ENCODE assay signal across 33 mouse cellular contexts in the genomic region with DNA sequence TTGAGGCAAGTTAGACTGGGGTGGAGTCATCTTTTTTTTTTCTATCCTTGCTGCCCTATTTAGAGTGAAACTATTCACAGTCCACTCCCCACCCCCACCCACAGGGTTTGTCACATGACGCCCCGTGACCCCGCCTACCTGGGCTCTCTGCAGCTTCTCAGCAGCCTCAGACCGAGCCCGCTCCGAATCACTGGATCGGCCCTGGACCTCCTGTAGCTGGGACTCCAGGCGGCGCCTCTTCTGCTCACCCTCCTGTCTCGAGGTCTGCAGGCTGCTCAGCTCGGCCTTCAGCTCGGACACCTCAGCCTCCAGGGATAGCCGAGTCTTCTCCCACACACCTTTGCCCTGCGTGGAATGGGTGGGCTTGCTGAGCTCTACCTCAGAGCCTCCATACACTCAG. TPM values are rescaled to one million over a fixed set of nuclear protein-coding genes. Genes with fewer than 3 reads are reported as not detected.
DNase-seq lines count a peak whose midpoint lies in the region; ATAC-seq and TF ChIP-seq lines count a peak whose summit lies in the region.
"Had no signal": no experiment of that assay in that cellular context is flagged by ENCODE, and none has a peak within 500 bp of the region (broad histone marks: within the 10 kb centered on the region; RNA-seq: fewer than 3 reads in every experiment).

No protein-coding gene starts in this region.

- H3K4me2 ChIP-seq in intestine, embryonic 16.5 days (ENCODE audit: low read depth, low read length): no peak overlapping the region
- no peak overlapping the region for H3K4me2 ChIP-seq in intestine, postnatal 0 days (replicated peaks; ENCODE audit: low read depth)
- H3K4me2 ChIP-seq: embryonic facial prominence, embryonic 15.5 days; forebrain, embryonic 12.5 days; heart, embryonic 11.5 days; hindbrain, embryonic 12.5 days; intestine, embryonic 15.5 days; limb, embryonic 12.5 days; liver, embryonic 15.5 days; lung, embryonic 14.5 days; midbrain, embryonic 11.5 days had no signal

- peak; percentile 83 for DNase-seq in cerebellum, adult 11 months
- peak; percentile 88 for DNase-seq in cerebellum, adult 9-10 months
- peak; percentile 87 to 92 for DNase-seq in cerebellum, postnatal 36 days
- no peak for DNase-seq in layer of hippocampus, adult 8-10 months (ENCODE audit: low spot score in 2 of 2)
- no peak for DNase-seq in layer of hippocampus, postnatal 36 days
- DNase-seq in left cerebral cortex, postnatal 10 days (ENCODE audit: extremely low spot score in 1 of 2, low spot score in 2 of 2): no peak
- DNase-seq: adrenal gland, postnatal 14 days; forebrain, postnatal 0 days; gastrocnemius, postnatal 14 days; heart, postnatal 36 days; kidney, postnatal 4 days; lung, embryonic 14.5 days; lung, postnatal 36 days; right cerebral cortex, adult 18-20 months; spleen, adult 18-20 months; thymus, adult 18-20 months; thymus, postnatal 36 days had no signal

- WGBS in intestine, embryonic 16.5 days: 58% methylated on average over 14 of the region's 14 CpGs
- WGBS in intestine, postnatal 0 days: 60% methylated on average over 14 of the region's 14 CpGs

- no peaks in the 10 kb centered on the region for H3K4me1 ChIP-seq in intestine, embryonic 16.5 days (ENCODE audit: control insufficient read depth, insufficient read depth, low read length)
- H3K4me1 ChIP-seq in intestine, postnatal 0 days (replicated peaks; ENCODE audit: control insufficient read depth, insufficient read depth, low read length): no peaks in the 10 kb centered on the region
- H3K4me1 ChIP-seq: embryonic facial prominence, embryonic 15.5 days; intestine, embryonic 15.5 days; limb, embryonic 12.5 days; liver, embryonic 15.5 days had no signal

- no peaks in the 10 kb centered on the region for H3K9me3 ChIP-seq in intestine, embryonic 16.5 days (ENCODE audit: control insufficient read depth, low read length)
- H3K9me3 ChIP-seq in intestine, postnatal 0 days (ENCODE audit: control insufficient read depth): no peaks in the 10 kb centered on the region
- H3K9me3 ChIP-seq: embryonic facial prominence, embryonic 10.5 days; embryonic facial prominence, embryonic 15.5 days; forebrain, embryonic 12.5 days; intestine, embryonic 15.5 days; limb, embryonic 12.5 days; liver, embryonic 15.5 days had no signal

- no peak for TF ChIP-seq CTCF in intestine, postnatal 0 days (IDR thresholded peaks at IDR 0.05; ENCODE audit: low read depth)

- no peaks in the 10 kb centered on the region for H3K27me3 ChIP-seq in intestine, embryonic 16.5 days (replicated peaks; ENCODE audit: control insufficient read depth, insufficient read depth, low read length)
- H3K27me3 ChIP-seq in intestine, postnatal 0 days (replicated peaks; ENCODE audit: control insufficient read depth, insufficient read depth, low read length): no peaks in the 10 kb centered on the region
- H3K27me3 ChIP-seq: embryonic facial prominence, embryonic 15.5 days; intestine, embryonic 15.5 days; liver, embryonic 15.5 days had no signal

- intact Hi-C loops in left cerebral cortex, postnatal 10 days (cut with DNase I): no loop called here

- H3K9ac ChIP-seq in intestine, embryonic 16.5 days (ENCODE audit: low read depth, low read length): no peak overlapping the region
- H3K9ac ChIP-seq in intestine, postnatal 0 days (ENCODE audit: low read depth, low read length): no peak overlapping the region
- H3K9ac ChIP-seq: embryonic facial prominence, embryonic 15.5 days; forebrain, embryonic 12.5 days; forebrain, postnatal 0 days; hindbrain, embryonic 12.5 days; intestine, embryonic 15.5 days; limb, embryonic 12.5 days; liver, embryonic 15.5 days; lung, embryonic 14.5 days had no signal

- peaks cover 22% of the 10 kb centered on the region for H3K36me3 ChIP-seq in intestine, embryonic 16.5 days (ENCODE audit: control insufficient read depth, insufficient read depth, low read length)
- H3K36me3 ChIP-seq in intestine, postnatal 0 days (ENCODE audit: control insufficient read depth, insufficient read depth): peaks cover 86% of the 10 kb centered on the region
- H3K36me3 ChIP-seq: embryonic facial prominence, embryonic 10.5 days; embryonic facial prominence, embryonic 15.5 days; forebrain, embryonic 12.5 days; hindbrain, embryonic 12.5 days; intestine, embryonic 15.5 days; limb, embryonic 12.5 days; liver, embryonic 15.5 days had no signal

- H3K27ac ChIP-seq in intestine, embryonic 16.5 days (ENCODE audit: low read length): no peak overlapping the region
- H3K27ac ChIP-seq in intestine, postnatal 0 days (ENCODE audit: low read depth, low read length): no peak overlapping the region
- H3K27ac ChIP-seq: embryonic facial prominence, embryonic 10.5 days; embryonic facial prominence, embryonic 15.5 days; forebrain, embryonic 12.5 days; hindbrain, embryonic 12.5 days; hindbrain, postnatal 0 days; intestine, embryonic 15.5 days; limb, embryonic 12.5 days; liver, embryonic 15.5 days had no signal

- no peak overlapping the region for H3K4me3 ChIP-seq in intestine, embryonic 16.5 days (ENCODE audit: low read length)
- no peak overlapping the region for H3K4me3 ChIP-seq in intestine, postnatal 0 days (ENCODE audit: low read depth, low read length)
- H3K4me3 ChIP-seq: embryonic facial prominence, embryonic 10.5 days; embryonic facial prominence, embryonic 15.5 days; forebrain, embryonic 12.5 days; hindbrain, embryonic 12.5 days; intestine, embryonic 15.5 days; limb, embryonic 12.5 days; liver, embryonic 15.5 days had no signal

- 0 out of 2 replicates have a peak, but pooled peaks have one; percentile 17 for ATAC-seq in intestine, embryonic 16.5 days
- no peak for ATAC-seq in intestine, postnatal 0 days
- ATAC-seq: forebrain, postnatal 0 days; hindbrain, postnatal 0 days; intestine, embryonic 15.5 days; midbrain, embryonic 16.5 days had no signal

RNA-seq across cellular contexts. Expression of gene Kcnc3, which starts 34.4 kb away (rescaled TPM):
- polyA plus RNA-seq in intestine, embryonic 16.5 days (2015; fragmentation: Nextera tagmentation; extraction: Ambion mirVana): 0.20 and 0.22 TPM in 2 replicates
- polyA plus RNA-seq in intestine, postnatal 0 days (2015; fragmentation: Nextera tagmentation; extraction: Ambion mirVana): 0.20 TPM in 2 replicates
- 100 to 1,000 TPM; 133 to 157 (median 145) TPM for total RNA-seq in layer of hippocampus, adult 8-10 months (2022)
- total RNA-seq in layer of hippocampus, postnatal 36 days (2021): 100 to 1,000 TPM; 175 to 188 TPM
- 10 to 100 TPM; 48.5 to 55.4 TPM for total RNA-seq in left cerebral cortex, postnatal 10 days (2021)

RNA-seq across cellular contexts. Expression of gene Myh14, which starts 45.8 kb away (rescaled TPM):
- 70.3 and 81.3 TPM in 2 replicates for polyA plus RNA-seq in intestine, embryonic 16.5 days (2015; fragmentation: Nextera tagmentation; extraction: Ambion mirVana)
- polyA plus RNA-seq in intestine, postnatal 0 days (2015; fragmentation: Nextera tagmentation; extraction: Ambion mirVana): 114 and 141 TPM in 2 replicates
- 10 to 100 TPM; 26.6 to 36.6 (median 32.8) TPM for total RNA-seq in layer of hippocampus, adult 8-10 months (2022)
- total RNA-seq in layer of hippocampus, postnatal 36 days (2021): 10 to 100 TPM; 27.7 to 28.1 TPM
- total RNA-seq in left cerebral cortex, postnatal 10 days (2021): 1 to 10 TPM; 9.1 to 9.7 TPM
- total RNA-seq: granulocyte monocyte progenitor cell, adult 5-6 weeks; megakaryocyte, adult 5-6 weeks; neutrophil, adult 5-6 weeks had no signal

RNA-seq across cellular contexts. Expression of gene Napsa, which starts 52.6 kb away (rescaled TPM):
- polyA plus RNA-seq in intestine, embryonic 16.5 days (2015; fragmentation: Nextera tagmentation; extraction: Ambion mirVana): 3.4 and 3.9 TPM in 2 replicates
- polyA plus RNA-seq in intestine, postnatal 0 days (2015; fragmentation: Nextera tagmentation; extraction: Ambion mirVana): 0.99 and 1.1 TPM in 2 replicates
- under 1 TPM in 1 of 4 experiments, not detected in 3; 0.65 TPM for total RNA-seq in layer of hippocampus, adult 8-10 months (2022)
- total RNA-seq in layer of hippocampus, postnatal 36 days (2021): under 1 TPM in 1 of 2 experiments, not detected in 1; 0.25 TPM
- total RNA-seq in left cerebral cortex, postnatal 10 days (2021): under 1 TPM in 1 of 2 experiments, not detected in 1; 0.32 TPM
- total RNA-seq: gastrocnemius, postnatal 14 days; hindbrain, postnatal 0 days had no signal

Comparison
In these comparisons a context has a peak if more than half of its experiments do, and no peak if none do; other contexts are left out.
1. DNase-seq: peak in cerebellum, adult 11 months (single experiment), cerebellum, adult 9-10 months (single experiment) and cerebellum, postnatal 36 days (2 of 2); none in layer of hippocampus, adult 8-10 months (0 of 2), layer of hippocampus, postnatal 36 days (0 of 2) and left cerebral cortex, postnatal 10 days (0 of 2).